Mouse (Mus musculus) neural tube, embryonic 13.5 days (tissue): ENCODE measurements around the gene Gltp. TPM values are rescaled to one million over a fixed set of nuclear protein-coding genes. Genes with fewer than 3 reads are reported as not detected.

Source experiments
- ATAC-seq: fragments of 200-750 bp; cut with Nextera tagmentation; 2 replicates; pipeline ENCODE4 v1.8.0; 2017; ENCODE audit warnings: low read depth, mild to moderate bottlenecking, moderate TSS enrichment, moderate library complexity
- H3K27ac ChIP-seq: fragments of 300-500 bp; sonication (generic); replicated peaks from 2 replicates; pipeline ENCODE4 v1.5.1; 2015; ENCODE audit warnings: moderate library complexity, mild to moderate bottlenecking, inconsistent platforms
- H3K27me3 ChIP-seq: fragments of 300-500 bp; sonication (generic); 2 replicates; pipeline ENCODE4 v1.6.1; 2015; ENCODE audit warnings: mild to moderate bottlenecking, inconsistent platforms
- H3K36me3 ChIP-seq: fragments of 300-500 bp; sonication (generic); 2 replicates; pipeline ENCODE4 v1.6.1; 2015; ENCODE audit warnings: mild to moderate bottlenecking, inconsistent platforms
- H3K4me1 ChIP-seq: fragments of 300-500 bp; sonication (generic); replicated peaks from 2 replicates; pipeline ENCODE4 v1.6.1; 2015; ENCODE audit warnings: inconsistent platforms
- H3K4me2 ChIP-seq: fragments of 300-500 bp; sonication (generic); 2 replicates; pipeline ENCODE4 v1.6.1; 2015; ENCODE audit warnings: inconsistent platforms, mild to moderate bottlenecking, moderate library complexity
- H3K4me3 ChIP-seq: fragments of 300-500 bp; sonication (generic); 2 replicates; pipeline ENCODE4 v1.5.1; 2015; ENCODE audit warnings: mild to moderate bottlenecking, inconsistent platforms
- H3K9ac ChIP-seq: fragments of 300-500 bp; sonication (generic); 2 replicates; pipeline ENCODE4 v1.6.1; 2015; ENCODE audit warnings: moderate library complexity, mild to moderate bottlenecking, inconsistent platforms
- H3K9me3 ChIP-seq: fragments of 300-500 bp; sonication (generic); 2 replicates; pipeline ENCODE4 v1.6.1; 2016; ENCODE audit warnings: inconsistent platforms
- WGBS: fragments of 180-500 bp; shearing (Covaris S2); methylation state at CpG from one replicate; pipeline ENCODE4 v1.1.7; 2015; 5-methylcytosine and 5-hydroxymethylcytosine counted together
- polyA plus RNA-seq: library from polyadenylated mRNA; unstranded; fragments of >200 nt; fragmentation: Nextera tagmentation; extraction: Ambion mirVana; gene quantifications from 2 replicates; pipeline ENCODE4 v1.2.1, GENCODE M21; 2015

The Gltp gene
- polyA plus RNA-seq, 1 experiment from 2014 or later, result 41.4 TPM

- WGBS, result 85% methylated on average over 17 of the region's 17 CpGs
- Histone ChIP-seq H3K27ac (no peak overlapping the region), H3K4me1 (no peaks in the 10 kb centered on the region), H3K9me3 (no peaks in the 10 kb centered on the region), H3K9ac (no peak overlapping the region), H3K36me3 (no peaks in the 10 kb centered on the region), H3K4me2 (no peak overlapping the region), H3K27me3 (peaks cover 9% of the 10 kb centered on the region; the same call in 1 of the 2 replicates), H3K4me3 (no peak overlapping the region)
- ATAC-seq, result no peak
Measured at GRCm38 (mm10) chr5:114696939-114697338, 6.2 kb upstream of the Gltp start.

GRCm38 (mm10) chr5:114695775-114696174, 5.0 kb upstream of the Gltp start:
- no peak overlapping the region for H3K4me3 ChIP-seq
- WGBS, result 75% methylated on average over 5 of the region's 5 CpGs

GRCm38 (mm10) chr5:114689700-114690366, 951 bp downstream of the Gltp start:
- no peaks in the 10 kb centered on the region for H3K36me3 ChIP-seq
- peaks cover 9% of the 10 kb centered on the region; the same call in 1 of the 2 replicates for H3K27me3 ChIP-seq
- H3K4me1 ChIP-seq, result peaks cover 28% of the 10 kb centered on the region
- ATAC-seq, result 0 out of 2 replicates have a peak, but pooled peaks have one; percentile 5
- peak overlapping the region; percentile 90 for H3K4me2 ChIP-seq
- no peak overlapping the region for H3K27ac ChIP-seq
- no peaks in the 10 kb centered on the region for H3K9me3 ChIP-seq
- peak overlapping the region; percentile 91 for H3K9ac ChIP-seq
- WGBS, result 22% methylated on average over 16 of the region's 16 CpGs
- H3K4me3 ChIP-seq, result peak overlapping the region; percentile 82

More at GRCm38 (mm10) chr5:114695775-114696174, 5.0 kb upstream of the Gltp start:
- Histone ChIP-seq H3K4me1 (peaks cover 4% of the 10 kb centered on the region; the same call in 1 of the 2 replicates), H3K9ac (no peak overlapping the region), H3K9me3 (no peaks in the 10 kb centered on the region), H3K27ac (no peak overlapping the region), H3K36me3 (no peaks in the 10 kb centered on the region), H3K4me2 (no peak overlapping the region), H3K27me3 (peaks cover 9% of the 10 kb centered on the region; the same call in 1 of the 2 replicates)
- no peak for ATAC-seq

- WGBS, result 79% methylated on average over 13 of the region's 13 CpGs
- Histone ChIP-seq H3K36me3 (no peaks in the 10 kb centered on the region), H3K27ac (no peak overlapping the region), H3K4me3 (no peak overlapping the region), H3K9ac (no peak overlapping the region), H3K9me3 (no peaks in the 10 kb centered on the region), H3K4me1 (peaks cover 39% of the 10 kb centered on the region), H3K4me2 (0 out of 2 replicates have a peak overlapping the region, but pooled peaks have one; percentile 90), H3K27me3 (0 out of 2 replicates have a peak, but pooled peaks cover 3% of the 10 kb centered on the region)
- no peak for ATAC-seq
Measured at GRCm38 (mm10) chr5:114688703-114689102, 2.1 kb downstream of the Gltp start.

GRCm38 (mm10) chr5:114687901-114688300, 2.9 kb downstream of the Gltp start:
- Histone ChIP-seq H3K9ac (no peak overlapping the region), H3K4me3 (no peak overlapping the region), H3K27ac (no peak overlapping the region), H3K9me3 (no peaks in the 10 kb centered on the region), H3K4me2 (no peak overlapping the region), H3K36me3 (no peaks in the 10 kb centered on the region), H3K4me1 (peaks cover 46% of the 10 kb centered on the region), H3K27me3 (0 out of 2 replicates have a peak, but pooled peaks cover 2% of the 10 kb centered on the region)
- ATAC-seq, result no peak

GRCm38 (mm10) chr5:114686726-114687210, 4.0 kb downstream of the Gltp start:
- no peak for ATAC-seq
- no peaks in the 10 kb centered on the region for H3K27me3 ChIP-seq
- no peak overlapping the region for H3K9ac ChIP-seq
- H3K4me3 ChIP-seq, result no peak overlapping the region
- H3K9me3 ChIP-seq, result no peaks in the 10 kb centered on the region
- H3K27ac ChIP-seq, result no peak overlapping the region
- 62% methylated on average over 7 of the region's 7 CpGs for WGBS
- no peak overlapping the region for H3K4me2 ChIP-seq
- peaks cover 54% of the 10 kb centered on the region for H3K4me1 ChIP-seq
- H3K36me3 ChIP-seq, result no peaks in the 10 kb centered on the region

- Histone ChIP-seq H3K4me1 (peaks cover 52% of the 10 kb centered on the region), H3K27me3 (no peaks in the 10 kb centered on the region), H3K27ac (no peak overlapping the region), H3K4me3 (no peak overlapping the region), H3K36me3 (no peaks in the 10 kb centered on the region), H3K9ac (no peak overlapping the region), H3K9me3 (no peaks in the 10 kb centered on the region), H3K4me2 (no peak overlapping the region)
- ATAC-seq, result no peak
- WGBS, result 87% methylated on average over 5 of the region's 5 CpGs
Measured at GRCm38 (mm10) chr5:114685986-114686385, 4.8 kb downstream of the Gltp start.

GRCm38 (mm10) chr5:114681717-114682116, 9.1 kb downstream of the Gltp start:
- no peak overlapping the region for H3K4me2 ChIP-seq
- peaks cover 8% of the 10 kb centered on the region for H3K36me3 ChIP-seq
- H3K9ac ChIP-seq, result no peak overlapping the region
- H3K9me3 ChIP-seq, result no peaks in the 10 kb centered on the region
- ATAC-seq, result no peak
- 75% methylated on average over 8 of the region's 8 CpGs for WGBS
- H3K4me1 ChIP-seq, result peaks cover 46% of the 10 kb centered on the region
- no peak overlapping the region for H3K27ac ChIP-seq
- H3K27me3 ChIP-seq, result no peaks in the 10 kb centered on the region
- no peak overlapping the region for H3K4me3 ChIP-seq

GRCm38 (mm10) chr5:114680676-114681285, 10.0 kb downstream of the Gltp start:
- Histone ChIP-seq H3K9ac (no peak overlapping the region), H3K4me1 (peaks cover 46% of the 10 kb centered on the region), H3K4me3 (no peak overlapping the region), H3K9me3 (no peaks in the 10 kb centered on the region), H3K27ac (0 out of 2 replicates have a peak overlapping the region, but pooled peaks have one; percentile 29), H3K36me3 (peaks cover 16% of the 10 kb centered on the region), H3K27me3 (no peaks in the 10 kb centered on the region), H3K4me2 (no peak overlapping the region)
- ATAC-seq, result no peak
- 77% methylated on average over 19 of the region's 19 CpGs for WGBS

GRCm38 (mm10) chr5:114679841-114680591, 10.8 kb downstream of the Gltp start:
- Histone ChIP-seq H3K27me3 (no peaks in the 10 kb centered on the region), H3K4me3 (no peak overlapping the region), H3K27ac (no peak overlapping the region), H3K4me1 (peaks cover 46% of the 10 kb centered on the region), H3K36me3 (peaks cover 23% of the 10 kb centered on the region), H3K4me2 (no peak overlapping the region), H3K9me3 (no peaks in the 10 kb centered on the region), H3K9ac (peak overlapping the region; percentile 8; the same call in 1 of the 2 replicates)
- WGBS, result 57% methylated on average over 17 of the region's 17 CpGs
- ATAC-seq, result no peak

- Histone ChIP-seq H3K36me3 (peaks cover 45% of the 10 kb centered on the region), H3K9ac (no peak overlapping the region), H3K9me3 (no peaks in the 10 kb centered on the region), H3K4me3 (no peak overlapping the region), H3K27ac (no peak overlapping the region), H3K4me2 (no peak overlapping the region), H3K27me3 (no peaks in the 10 kb centered on the region), H3K4me1 (peaks cover 5% of the 10 kb centered on the region)
- WGBS, result 79% methylated on average over 8 of the region's 8 CpGs
- no peak for ATAC-seq
Measured at GRCm38 (mm10) chr5:114674594-114674993, 16.2 kb downstream of the Gltp start.

- no peak for ATAC-seq
- H3K9ac ChIP-seq, result no peak overlapping the region
- H3K4me3 ChIP-seq, result no peak overlapping the region
- peaks cover 50% of the 10 kb centered on the region for H3K36me3 ChIP-seq
- H3K27me3 ChIP-seq, result no peaks in the 10 kb centered on the region
- no peaks in the 10 kb centered on the region for H3K4me1 ChIP-seq
- no peak overlapping the region for H3K4me2 ChIP-seq
- WGBS, result 91% methylated on average over 13 of the region's 13 CpGs
- H3K9me3 ChIP-seq, result no peaks in the 10 kb centered on the region
- no peak overlapping the region for H3K27ac ChIP-seq
Measured at GRCm38 (mm10) chr5:114673114-114673513, 17.7 kb downstream of the Gltp start.
